Mouse (Mus musculus) liver, postnatal 0 days (tissue): ENCODE results near the gene Irgq.

Experiments
- CTCF ChIP-seq: sonication (generic); IDR thresholded peaks from 2 replicates; pipeline ENCODE4 v1.5.1; 2016; ENCODE audit warnings: antibody characterized with exemption, low read depth
- EP300 ChIP-seq: IDR thresholded peaks from 2 replicates; pipeline ENCODE4 v1.6.1; 2016; ENCODE audit warnings: antibody characterized with exemption, low read depth, mild to moderate bottlenecking

- TF ChIP-seq EP300 (no peak), CTCF (no peak)
These were observed 3.3 kb downstream of the Irgq start for GRCm38 (mm10) chr7:24533806-24534205.
